Mouse (Mus musculus) brain, embryonic 14.5 days (tissue): Measurements from ENCODE around the gene Taar2.

ENCODE experiments used
- CTCF ChIP-seq: fragments of 200-500 bp; IDR thresholded peaks from 2 replicates; pipeline ENCODE4 v1.5.1; 2012; ENCODE audit warnings: inconsistent platforms, mild to moderate bottlenecking, moderate library complexity, borderline replicate concordance; ENCODE audit not compliant: insufficient read depth, insufficient read length; ENCODE audit errors: extremely low read depth
- POLR2A ChIP-seq: fragments of 200-500 bp; IDR thresholded peaks from 2 replicates; pipeline ENCODE4 v1.6.1; 2012; ENCODE audit warnings: mild to moderate bottlenecking, inconsistent platforms, borderline replicate concordance; ENCODE audit not compliant: poor library complexity, insufficient read depth, insufficient read length, severe bottlenecking; ENCODE audit errors: extremely low read depth

GRCm38 (mm10) chr10:23938312-23938711, at the start of gene Taar2:
- no peak for TF ChIP-seq CTCF
- TF ChIP-seq POLR2A: no peak
